Mouse (Mus musculus) common myeloid progenitor, adult 5-6 weeks (primary cell): ENCODE measurements around the gene Iars2. TPM values are rescaled to one million over a fixed set of nuclear protein-coding genes. Genes with fewer than 3 reads are reported as not detected.

ENCODE experiments used
- ATAC-seq: replicated peaks from 2 replicates; pipeline ENCODE4 v1.8.0; 2016; ENCODE audit warnings: low read depth, mild to moderate bottlenecking, moderate TSS enrichment, inconsistent platforms; ENCODE audit not compliant: poor library complexity, severe bottlenecking
- total RNA-seq: library from RNA; stranded (forward); fragments of 200-1000, 187-1606 nt; gene quantifications from 2 replicates; pipeline ENCODE4 v1.2.3, GENCODE M21; 2017

The Iars2 gene
- total RNA-seq, 1 experiment from 2014 or later: 60.1 TPM

GRCm38 (mm10) chr1:185236530-185236929 is 92.7 kb downstream of the Iars2 start:
- peak; percentile 56; the same call in 1 of the 2 replicates for ATAC-seq

GRCm38 (mm10) chr1:185235837-185236236 is 93.4 kb downstream of the Iars2 start:
- no peak for ATAC-seq

Other genes with a start within 250 kb of the Iars2 start
- gene Rab3gap2, start 125.3 kb downstream of the Iars2 start, total RNA-seq: 43.5 and 50.6 TPM in 2 replicates
- 20.1 and 22.2 TPM in 2 replicates for gene Bpnt1, start 2.8 kb upstream of the Iars2 start, total RNA-seq
- gene Eprs, start 33.6 kb upstream of the Iars2 start, total RNA-seq: 236 and 247 TPM in 2 replicates
- gene Slc30a10, start 125.5 kb upstream of the Iars2 start, total RNA-seq: 0.05 and 0.18 TPM in 2 replicates